Mouse (Mus musculus) forebrain, embryonic 13.5 days (tissue): ENCODE data around the gene Mybph. TPM values are rescaled to one million over a fixed set of nuclear protein-coding genes. Genes with fewer than 3 reads are reported as not detected.

Experiments
- ATAC-seq: fragments of 200-750 bp; cut with Nextera tagmentation; 2 replicates; pipeline ENCODE4 v1.8.0; 2017
- H3K27ac ChIP-seq: fragments of 300-500 bp; sonication (generic); 2 replicates; pipeline ENCODE4 v1.5.1; 2015; ENCODE audit warnings: inconsistent platforms, mild to moderate bottlenecking, moderate library complexity
- H3K27me3 ChIP-seq: fragments of 300-500 bp; sonication (generic); 2 replicates; pipeline ENCODE4 v1.6.1; 2015; ENCODE audit warnings: mild to moderate bottlenecking, inconsistent platforms
- H3K36me3 ChIP-seq: fragments of 300-500 bp; sonication (generic); 2 replicates; pipeline ENCODE4 v1.6.1; 2015; ENCODE audit warnings: mild to moderate bottlenecking, inconsistent platforms; ENCODE audit not compliant: poor library complexity, severe bottlenecking
- H3K4me1 ChIP-seq: fragments of 300-500 bp; sonication (generic); 2 replicates; pipeline ENCODE4 v1.6.1; 2015; ENCODE audit warnings: inconsistent platforms
- H3K4me2 ChIP-seq: fragments of 300-500 bp; sonication (generic); 2 replicates; pipeline ENCODE4 v1.6.1; 2015; ENCODE audit warnings: inconsistent platforms, mild to moderate bottlenecking, moderate library complexity
- H3K4me3 ChIP-seq: fragments of 300-500 bp; sonication (generic); 2 replicates; pipeline ENCODE4 v1.5.1; 2015; ENCODE audit warnings: mild to moderate bottlenecking, inconsistent platforms
- H3K9ac ChIP-seq: fragments of 300-500 bp; sonication (generic); 2 replicates; pipeline ENCODE4 v1.6.1; 2015; ENCODE audit warnings: mild to moderate bottlenecking, inconsistent platforms
- H3K9me3 ChIP-seq: fragments of 300-500 bp; sonication (generic); replicated peaks from 2 replicates; pipeline ENCODE4 v1.6.1; 2016; ENCODE audit warnings: inconsistent platforms
- WGBS: fragments of 180-500 bp; shearing (Covaris S2); methylation state at CpG from one replicate; pipeline ENCODE4 v1.1.7; 2015; 5-methylcytosine and 5-hydroxymethylcytosine counted together
- polyA plus RNA-seq: library from polyadenylated mRNA; unstranded; fragments of >200 nt; fragmentation: Nextera tagmentation; extraction: Ambion mirVana; gene quantifications from 2 replicates; pipeline ENCODE4 v1.2.1, GENCODE M21; 2015

Gene Mybph
- polyA plus RNA-seq, 1 experiment from 2014 or later = not detected

- Histone ChIP-seq H3K9me3 (no peaks in the 10 kb centered on the region), H3K9ac (peak overlapping the region; percentile 30; the same call in 1 of the 2 replicates), H3K36me3 (no peaks in the 10 kb centered on the region), H3K4me2 (peak overlapping the region; percentile 20), H3K4me3 (no peak overlapping the region), H3K27ac (no peak overlapping the region), H3K27me3 (peaks cover 20% of the 10 kb centered on the region; the same call in 1 of the 2 replicates), H3K4me1 (peaks cover 15% of the 10 kb centered on the region)
- WGBS = 11% methylated on average over 11 of the region's 11 CpGs
- 0 out of 2 replicates have a peak, but pooled peaks have one; percentile 57 for ATAC-seq
Measured at GRCm38 (mm10) chr1:134215751-134216628, 22.7 kb downstream of the Mybph start.

- Histone ChIP-seq H3K27me3 (peaks cover 20% of the 10 kb centered on the region; the same call in 1 of the 2 replicates), H3K9me3 (no peaks in the 10 kb centered on the region), H3K4me1 (peaks cover 15% of the 10 kb centered on the region), H3K9ac (no peak overlapping the region), H3K4me2 (no peak overlapping the region), H3K36me3 (no peaks in the 10 kb centered on the region), H3K27ac (no peak overlapping the region), H3K4me3 (no peak overlapping the region)
- ATAC-seq = no peak
- 85% methylated on average over 2 of the region's 2 CpGs for WGBS
Measured at GRCm38 (mm10) chr1:134216629-134216971, 23.4 kb downstream of the Mybph start.

GRCm38 (mm10) chr1:134217028-134217481 is 23.8 kb downstream of the Mybph start:
- ATAC-seq = no peak
- Histone ChIP-seq H3K4me2 (no peak overlapping the region), H3K27me3 (peaks cover 21% of the 10 kb centered on the region; the same call in 1 of the 2 replicates), H3K36me3 (no peaks in the 10 kb centered on the region), H3K9me3 (no peaks in the 10 kb centered on the region), H3K27ac (no peak overlapping the region), H3K4me3 (no peak overlapping the region), H3K4me1 (peaks cover 10% of the 10 kb centered on the region), H3K9ac (no peak overlapping the region)
- WGBS = 73% methylated on average over 12 of the region's 12 CpGs

DNA sequence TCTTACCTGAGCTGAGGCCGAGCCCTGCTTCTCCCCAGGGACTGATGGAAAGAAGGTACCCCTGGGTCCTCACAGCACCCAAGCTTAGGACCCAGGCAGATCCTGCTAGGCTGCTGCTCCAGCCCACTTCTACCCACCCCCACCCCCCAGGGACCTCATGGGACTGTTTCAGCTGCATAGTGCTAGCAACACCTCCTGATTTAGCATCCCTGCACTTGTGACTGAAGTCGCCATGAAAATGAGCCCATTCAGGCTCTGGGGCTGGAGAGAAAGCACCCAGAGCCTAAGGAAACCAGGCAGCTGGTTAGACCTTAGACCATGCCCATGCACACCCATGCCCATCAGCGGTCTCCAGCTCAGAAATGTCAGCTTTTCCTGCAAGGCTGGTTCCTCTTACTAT is 24.7 kb downstream of the Mybph start:
- Histone ChIP-seq H3K27me3 (peaks cover 18% of the 10 kb centered on the region; the same call in 1 of the 2 replicates), H3K4me2 (no peak overlapping the region)

GRCm38 (mm10) chr1:134219608-134220007 is 26.4 kb downstream of the Mybph start:
- ATAC-seq = no peak
- H3K36me3 ChIP-seq = no peaks in the 10 kb centered on the region

More for the DNA sequence above, 24.7 kb downstream of the Mybph start:
- 90% methylated on average over 3 of the region's 3 CpGs for WGBS
- ATAC-seq = no peak
- Histone ChIP-seq H3K36me3 (no peaks in the 10 kb centered on the region), H3K27ac (no peak overlapping the region), H3K4me1 (peaks cover 10% of the 10 kb centered on the region), H3K9ac (no peak overlapping the region), H3K9me3 (no peaks in the 10 kb centered on the region), H3K4me3 (no peak overlapping the region)

DNA sequence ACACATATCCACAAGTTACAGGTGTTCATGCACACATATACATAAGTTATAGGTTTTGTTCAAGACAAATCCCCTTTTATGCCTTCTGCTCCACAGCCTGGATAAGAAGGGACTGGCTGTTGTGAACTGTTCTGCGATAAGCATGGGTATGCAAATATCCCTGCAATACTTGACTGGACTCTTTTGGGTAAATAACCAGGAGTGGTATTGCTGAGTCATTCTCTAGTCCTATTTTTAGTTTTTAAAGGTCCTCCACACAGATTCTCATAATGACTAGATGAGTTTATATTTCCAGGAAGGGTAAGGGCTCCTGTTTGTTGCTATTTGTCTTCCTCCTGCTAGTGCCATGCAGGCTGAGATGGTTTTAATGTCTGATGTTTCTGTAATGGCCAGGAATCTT is 27.9 kb downstream of the Mybph start:
- no peak for ATAC-seq
- no peaks in the 10 kb centered on the region for H3K36me3 ChIP-seq
- H3K27ac ChIP-seq = no peak overlapping the region
- H3K9ac ChIP-seq = no peak overlapping the region
- whole genome bisulfite sequencing = 84% methylated on average over 1 of the region's 1 CpGs
- no peak overlapping the region for H3K4me3 ChIP-seq
- 0 out of 2 replicates have a peak, but pooled peaks cover 3% of the 10 kb centered on the region for H3K27me3 ChIP-seq
- no peaks in the 10 kb centered on the region for H3K9me3 ChIP-seq
- no peak overlapping the region for H3K4me2 ChIP-seq
- peaks cover 2% of the 10 kb centered on the region for H3K4me1 ChIP-seq

More at GRCm38 (mm10) chr1:134219608-134220007, 26.4 kb downstream of the Mybph start:
- Histone ChIP-seq H3K27ac (no peak overlapping the region), H3K4me3 (no peak overlapping the region), H3K9me3 (no peaks in the 10 kb centered on the region), H3K4me1 (peaks cover 10% of the 10 kb centered on the region), H3K4me2 (no peak overlapping the region), H3K9ac (no peak overlapping the region), H3K27me3 (peaks cover 7% of the 10 kb centered on the region; the same call in 1 of the 2 replicates)
- WGBS = 74% methylated on average over 5 of the region's 5 CpGs

DNA sequence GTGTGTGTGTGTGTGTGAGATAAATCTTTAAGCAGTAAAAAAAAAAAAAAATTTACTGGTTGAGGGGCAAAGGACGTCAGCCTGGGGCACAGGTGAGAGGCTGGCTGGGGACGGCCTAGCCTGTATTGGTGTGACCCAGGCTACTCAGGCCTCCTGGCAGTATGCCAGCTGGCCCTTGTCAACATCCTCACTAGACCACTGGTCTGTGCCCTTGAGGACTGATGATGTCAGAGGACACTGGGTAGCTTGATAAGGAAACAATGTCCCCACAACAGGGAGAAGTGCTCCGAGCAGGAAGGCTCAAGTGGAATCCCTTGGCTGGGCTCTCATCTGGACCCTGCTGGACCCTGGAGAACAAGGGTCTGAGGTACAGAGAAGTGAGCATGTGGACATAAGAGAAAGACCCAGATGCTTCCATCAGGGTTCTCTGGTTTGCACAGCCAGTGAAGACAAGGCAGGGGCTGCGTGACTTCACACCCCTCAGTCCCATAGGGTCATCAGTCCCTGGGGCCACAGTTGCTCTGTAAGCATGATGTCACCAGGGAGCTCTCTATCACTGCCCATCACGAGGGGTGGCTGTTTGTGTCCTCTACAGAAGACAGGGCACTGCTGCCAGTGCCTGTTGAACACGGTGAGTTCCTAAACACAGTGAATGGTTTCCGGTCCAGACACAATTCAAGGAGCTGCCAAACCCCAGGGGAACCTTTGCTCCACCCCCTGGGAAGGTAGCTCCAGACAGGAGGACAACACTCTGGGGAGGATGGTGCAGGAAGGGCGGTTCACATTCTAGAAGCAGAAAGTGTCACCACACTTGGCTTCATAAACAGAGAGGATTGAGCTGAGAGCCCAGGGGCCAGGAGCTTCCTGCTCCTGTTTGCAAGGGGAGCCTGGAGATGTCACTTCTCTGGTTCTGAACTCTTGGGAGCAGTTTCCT is 29.1 kb downstream of the Mybph start:
- Histone ChIP-seq H3K4me1 (no peaks in the 10 kb centered on the region), H3K36me3 (no peaks in the 10 kb centered on the region), H3K27me3 (0 out of 2 replicates have a peak, but pooled peaks cover 3% of the 10 kb centered on the region), H3K27ac (no peak overlapping the region), H3K4me3 (no peak overlapping the region), H3K9me3 (no peaks in the 10 kb centered on the region), H3K9ac (no peak overlapping the region), H3K4me2 (no peak overlapping the region)
- WGBS = 71% methylated on average over 8 of the region's 8 CpGs
- ATAC-seq = no peak

GRCm38 (mm10) chr1:134224649-134225227 is 31.5 kb downstream of the Mybph start:
- 0 out of 2 replicates have a peak, but pooled peaks cover 3% of the 10 kb centered on the region for H3K27me3 ChIP-seq
- no peak overlapping the region for H3K9ac ChIP-seq
- H3K36me3 ChIP-seq = no peaks in the 10 kb centered on the region
- no peak overlapping the region for H3K27ac ChIP-seq
- WGBS = 87% methylated on average over 12 of the region's 12 CpGs
- no peaks in the 10 kb centered on the region for H3K4me1 ChIP-seq
- H3K4me3 ChIP-seq = no peak overlapping the region
- no peak for ATAC-seq
- H3K4me2 ChIP-seq = no peak overlapping the region
- no peaks in the 10 kb centered on the region for H3K9me3 ChIP-seq

GRCm38 (mm10) chr1:134225375-134225774 is 32.1 kb downstream of the Mybph start:
- no peak overlapping the region for H3K4me2 ChIP-seq
- no peak for ATAC-seq
- WGBS = 88% methylated on average over 5 of the region's 5 CpGs

DNA sequence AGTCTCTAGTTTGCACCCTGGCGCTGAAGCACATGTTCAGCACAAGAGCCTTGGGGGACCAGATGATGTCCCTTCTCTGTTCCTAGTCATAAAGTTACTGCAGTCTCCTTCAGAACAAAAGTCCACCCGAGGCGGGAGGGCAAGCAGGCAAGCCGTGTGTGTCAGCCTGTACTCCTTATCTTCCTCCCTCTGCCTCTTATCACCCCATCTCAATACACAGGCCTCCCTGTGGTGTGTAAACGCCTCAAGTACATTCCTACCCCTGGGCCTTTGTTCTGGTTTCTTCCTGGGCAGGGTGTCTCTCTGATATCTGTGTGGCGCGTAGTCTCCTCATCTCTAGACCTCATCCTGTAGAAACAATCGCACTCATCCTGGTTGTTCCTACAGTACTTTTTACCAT is 33.5 kb downstream of the Mybph start:
- WGBS = 82% methylated on average over 8 of the region's 8 CpGs
- Histone ChIP-seq H3K9ac (no peak overlapping the region), H3K27me3 (peaks cover 3% of the 10 kb centered on the region; the same call in 1 of the 2 replicates), H3K4me2 (no peak overlapping the region), H3K9me3 (no peaks in the 10 kb centered on the region), H3K27ac (no peak overlapping the region), H3K4me3 (no peak overlapping the region), H3K4me1 (no peaks in the 10 kb centered on the region), H3K36me3 (no peaks in the 10 kb centered on the region)
- ATAC-seq = no peak

More at GRCm38 (mm10) chr1:134225375-134225774, 32.1 kb downstream of the Mybph start:
- Histone ChIP-seq H3K36me3 (no peaks in the 10 kb centered on the region), H3K9me3 (no peaks in the 10 kb centered on the region), H3K27me3 (0 out of 2 replicates have a peak, but pooled peaks cover 3% of the 10 kb centered on the region), H3K9ac (no peak overlapping the region), H3K4me3 (no peak overlapping the region), H3K4me1 (no peaks in the 10 kb centered on the region), H3K27ac (no peak overlapping the region)

- H3K9me3 ChIP-seq = no peaks in the 10 kb centered on the region
- no peak overlapping the region for H3K4me2 ChIP-seq
- no peak overlapping the region for H3K4me3 ChIP-seq
- H3K36me3 ChIP-seq = no peaks in the 10 kb centered on the region
- H3K4me1 ChIP-seq = peaks cover 28% of the 10 kb centered on the region
- peaks cover 20% of the 10 kb centered on the region for H3K27me3 ChIP-seq
- no peak overlapping the region for H3K27ac ChIP-seq
- no peak for ATAC-seq
- H3K9ac ChIP-seq = no peak overlapping the region
- WGBS = 70% methylated on average over 5 of the region's 5 CpGs
Measured at GRCm38 (mm10) chr1:134229806-134230575, 36.7 kb downstream of the Mybph start.
